Mouse (Mus musculus) C2C12 (cell line): ENCODE data around the gene Chgb.

Experiments
- CEBPB ChIP-seq: IDR thresholded peaks from one replicate; pipeline ENCODE4 v1.6.1; 2011; ENCODE audit warnings: low read depth, mild to moderate bottlenecking, control low read depth, moderate library complexity
- CTCF ChIP-seq: IDR thresholded peaks from one replicate; pipeline ENCODE4 v1.5.1; 2011; ENCODE audit not compliant: control insufficient read depth, insufficient read depth, insufficient read length
- FOSL1 ChIP-seq: IDR thresholded peaks from one replicate; pipeline ENCODE4 v1.8.0; 2011; ENCODE audit warnings: mild to moderate bottlenecking, low read length; ENCODE audit not compliant: poor library complexity, insufficient read depth, severe bottlenecking
- MAX ChIP-seq: IDR thresholded peaks from one replicate; pipeline ENCODE4 v1.6.1; 2011; ENCODE audit warnings: mild to moderate bottlenecking, control low read depth
- MYOD1 ChIP-seq: IDR thresholded peaks from one replicate; pipeline ENCODE4 v1.6.1; 2011; ENCODE audit warnings: low read depth; ENCODE audit not compliant: control insufficient read depth, insufficient read length
- MYOG ChIP-seq: IDR thresholded peaks from one replicate; pipeline ENCODE4 v1.6.1; 2011; ENCODE audit not compliant: control insufficient read depth, insufficient read length; ENCODE audit errors: extremely low read depth
- USF1 ChIP-seq: IDR thresholded peaks from one replicate; pipeline ENCODE4 v1.6.1; 2011; ENCODE audit warnings: low read depth, mild to moderate bottlenecking, control low read depth, moderate library complexity

GRCm38 (mm10) chr2:132784039-132784438, 3.0 kb downstream of the Chgb start:
- TF ChIP-seq CTCF, result no peak
- TF ChIP-seq USF1, result no peak
- no peak for TF ChIP-seq MYOG
- TF ChIP-seq CEBPB, result no peak
- TF ChIP-seq MAX, result no peak
- no peak for TF ChIP-seq MYOD1
- no peak for TF ChIP-seq FOSL1
